Mouse (Mus musculus): ENCODE data around the gene Pla2g4a.

The Pla2g4a gene

DNA sequence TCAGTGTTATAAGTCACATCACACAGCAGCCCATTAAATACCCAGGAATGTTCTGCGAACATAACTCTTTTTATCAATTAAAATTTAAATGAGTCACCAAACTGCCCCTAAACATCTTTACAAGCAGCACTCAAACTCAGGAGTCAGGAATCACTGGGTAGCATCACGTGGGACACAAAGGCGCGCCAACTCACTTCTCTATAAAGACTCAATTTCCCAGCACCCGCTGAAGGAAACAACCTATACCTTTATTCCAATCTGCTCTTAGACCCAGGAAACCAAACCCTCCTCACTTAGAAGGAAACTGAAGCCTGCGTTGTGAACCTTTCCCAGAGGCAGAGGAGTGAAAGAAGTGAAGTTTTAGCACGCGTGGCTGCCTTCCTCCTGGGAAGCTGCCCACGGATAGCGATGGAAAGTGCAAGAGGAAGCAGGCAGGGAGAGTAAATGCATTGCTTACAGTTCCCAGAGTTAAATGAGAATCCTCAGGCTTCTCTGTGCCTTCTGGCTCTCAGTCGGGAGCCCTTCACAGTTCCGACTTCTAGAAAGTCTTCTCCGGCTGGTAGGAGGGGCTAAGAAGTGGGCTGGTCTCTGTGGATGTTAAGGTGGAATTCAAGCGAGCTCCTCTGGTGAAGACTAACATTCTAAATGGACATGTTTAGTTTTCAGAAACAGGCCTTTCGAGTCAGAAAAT, at the start of gene Pla2g4a:
Gene Pla2g4a (minus strand): TSS at position 557 of the 691 bp plus-strand sequence.
- peak; percentile 5 to 10 for DNase-seq

DNA sequence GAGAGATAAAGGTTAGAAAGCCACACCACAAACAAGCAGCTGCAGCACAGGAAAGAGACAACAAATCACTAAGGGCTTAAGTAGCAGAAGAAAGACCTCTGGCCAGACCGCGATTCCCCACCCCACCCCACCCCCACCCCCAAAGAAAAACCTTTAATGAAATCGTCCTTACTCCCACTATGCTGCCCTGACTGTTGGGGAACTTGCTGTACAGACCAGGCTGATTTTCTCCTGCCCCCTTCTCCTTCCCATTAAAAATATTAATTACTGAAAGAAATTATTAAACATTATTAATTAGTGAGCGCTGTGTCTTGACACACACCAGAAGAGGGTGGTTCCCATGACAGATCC, 49.5 kb upstream of the Pla2g4a start:
- DNase-seq, result no peak

DNA sequence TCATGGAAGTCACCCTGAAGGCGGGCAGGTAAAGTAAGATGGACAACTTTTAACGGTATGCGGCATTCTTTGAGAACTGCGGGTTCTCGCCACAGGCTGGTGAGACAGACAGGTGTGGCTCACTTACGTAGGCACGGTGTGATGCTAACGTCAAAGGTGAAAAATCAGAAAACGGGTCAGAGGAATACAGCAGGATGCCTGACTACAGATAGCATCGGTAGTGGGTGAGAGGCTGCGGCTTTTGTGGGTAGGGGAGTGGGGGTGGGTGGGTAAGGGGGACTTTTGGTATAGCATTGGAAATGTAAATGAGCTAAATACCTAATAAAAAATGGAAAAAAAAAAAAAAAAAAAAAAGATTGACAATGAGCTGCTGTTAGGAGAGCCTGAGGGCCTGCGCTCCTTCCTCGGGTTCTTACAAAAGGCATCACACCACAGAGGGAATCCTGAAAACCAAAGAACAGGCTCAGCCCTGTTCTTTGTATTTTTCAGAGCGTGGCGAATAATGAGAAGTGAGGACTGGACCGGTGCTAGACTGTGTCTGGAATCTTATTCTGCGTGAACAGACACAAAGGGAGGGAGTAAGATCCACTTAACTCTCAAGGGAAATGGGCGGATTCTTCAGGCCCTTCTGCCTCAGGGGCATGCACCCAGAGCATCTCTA, 49.0 kb upstream of the Pla2g4a start:
- DNase-seq, result no peak

DNA sequence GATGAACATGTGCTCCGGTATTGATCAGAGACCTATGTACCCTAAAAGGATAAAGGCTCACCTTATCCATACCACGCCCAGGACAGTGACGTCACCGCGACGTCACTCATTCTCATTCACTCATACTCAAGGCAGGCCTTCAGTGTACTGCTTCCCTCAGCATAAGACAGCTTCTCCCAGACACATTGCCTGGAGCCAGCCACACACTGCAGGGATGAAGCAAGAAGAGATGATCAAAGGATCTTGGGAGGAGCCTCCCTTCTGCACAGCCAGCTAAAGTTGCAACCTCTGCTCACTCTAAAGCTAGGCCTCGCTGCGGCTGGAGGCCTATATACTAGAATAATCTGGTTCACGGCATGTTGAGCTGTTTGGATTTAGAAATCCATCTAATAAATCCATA, 48.0 kb upstream of the Pla2g4a start:
- DNase-seq, result no peak

DNA sequence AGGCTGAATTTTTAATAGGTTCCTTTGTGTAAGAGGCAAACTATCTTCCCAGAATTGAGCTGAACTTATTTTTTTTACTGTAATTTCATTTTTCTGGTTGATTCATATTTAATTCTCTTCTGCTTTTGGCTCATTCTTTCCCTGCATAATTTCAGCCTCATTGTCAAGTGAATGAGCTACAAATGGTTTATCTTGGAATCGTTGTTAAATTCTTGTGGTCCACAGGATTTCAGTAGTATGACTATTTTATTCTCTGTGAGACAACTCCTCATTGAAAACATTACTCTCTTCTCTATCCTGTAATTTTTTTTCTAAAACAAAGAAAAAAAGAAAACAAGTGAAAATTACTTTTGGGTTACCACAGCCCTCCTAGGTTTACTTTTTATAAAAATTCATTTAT, 14.5 kb upstream of the Pla2g4a start:
- no peak for DNase-seq

DNA sequence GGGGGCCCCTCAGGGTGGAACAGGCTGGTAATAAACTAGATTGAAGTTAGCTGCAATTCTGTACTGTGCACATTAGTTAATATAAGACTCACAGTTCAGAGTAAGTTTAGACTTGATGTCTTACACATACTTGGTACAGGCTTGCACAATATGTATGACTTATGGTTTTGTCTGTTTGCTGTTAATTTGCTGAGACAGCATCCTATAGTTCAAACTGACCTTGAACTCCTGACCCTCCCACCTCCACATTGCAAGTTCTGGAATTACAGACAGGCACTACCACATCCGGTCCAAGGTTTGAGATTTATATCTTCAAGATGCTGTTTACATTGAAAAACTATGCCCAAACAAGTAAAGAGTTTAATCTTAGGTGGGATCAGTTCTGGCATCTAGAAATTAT, 4.7 kb upstream of the Pla2g4a start:
- DNase-seq, result no peak

DNA sequence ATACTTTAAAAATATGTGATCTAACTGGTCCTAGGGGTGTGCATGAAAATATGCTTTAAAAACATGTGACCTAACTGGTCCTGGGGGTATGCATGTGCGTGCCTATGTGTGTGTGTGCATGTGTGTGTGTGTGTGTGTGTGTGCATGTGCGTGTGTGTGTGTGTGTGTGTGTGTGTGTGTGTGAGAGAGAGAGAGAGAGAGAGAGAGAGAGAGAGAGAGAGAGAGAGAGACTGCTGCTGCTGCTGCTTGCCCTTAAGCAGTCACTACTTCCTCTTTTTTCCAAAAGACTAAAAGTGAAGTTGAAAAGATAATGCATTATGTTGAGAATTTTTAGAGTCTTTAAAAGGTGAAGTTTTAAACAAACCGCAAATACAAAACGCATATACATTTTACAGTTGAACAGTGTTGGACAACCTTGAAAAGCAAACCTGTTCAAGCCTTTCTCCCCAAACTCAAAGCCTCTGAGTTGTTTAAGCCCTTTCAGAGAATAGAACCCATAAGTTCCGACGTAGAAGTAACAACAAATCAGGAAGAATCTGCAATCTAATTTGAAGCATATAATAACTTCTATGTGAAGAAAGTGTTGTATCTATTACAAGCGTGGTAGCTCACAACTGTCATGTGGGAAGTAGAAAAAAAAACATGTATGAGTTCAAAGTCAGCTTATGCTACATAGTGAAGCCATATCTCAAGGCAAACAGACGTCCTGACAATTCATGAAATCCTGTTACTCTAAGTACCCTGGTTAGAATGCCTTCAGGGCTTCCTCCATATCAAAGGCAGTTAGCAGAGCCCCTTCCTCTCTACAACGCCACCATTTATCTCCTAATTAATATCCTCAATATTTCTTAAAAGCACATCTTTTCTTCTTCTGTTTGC, 574 bp upstream of the Pla2g4a start:
- DNase-seq, result no peak

DNA sequence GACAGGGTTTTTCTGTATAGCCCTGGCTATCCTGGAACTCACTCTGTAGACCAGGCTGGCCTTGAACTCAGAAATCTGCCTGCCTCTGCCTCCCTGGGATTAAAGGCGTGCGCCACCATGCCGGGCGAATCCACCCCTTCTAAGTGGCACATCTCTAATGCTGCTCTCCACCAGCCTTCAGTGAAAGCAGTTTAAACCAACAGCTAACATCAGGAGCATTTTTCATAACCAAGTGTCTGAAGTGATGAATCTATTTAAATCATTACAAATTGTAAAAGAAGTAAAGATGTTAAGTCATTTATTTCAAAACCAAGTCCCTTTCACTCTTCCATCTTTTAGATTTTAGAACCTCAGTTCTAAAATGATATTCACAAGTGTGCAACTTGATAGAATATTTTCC, 839 bp downstream of the Pla2g4a start:
- DNase-seq, result no peak

DNA sequence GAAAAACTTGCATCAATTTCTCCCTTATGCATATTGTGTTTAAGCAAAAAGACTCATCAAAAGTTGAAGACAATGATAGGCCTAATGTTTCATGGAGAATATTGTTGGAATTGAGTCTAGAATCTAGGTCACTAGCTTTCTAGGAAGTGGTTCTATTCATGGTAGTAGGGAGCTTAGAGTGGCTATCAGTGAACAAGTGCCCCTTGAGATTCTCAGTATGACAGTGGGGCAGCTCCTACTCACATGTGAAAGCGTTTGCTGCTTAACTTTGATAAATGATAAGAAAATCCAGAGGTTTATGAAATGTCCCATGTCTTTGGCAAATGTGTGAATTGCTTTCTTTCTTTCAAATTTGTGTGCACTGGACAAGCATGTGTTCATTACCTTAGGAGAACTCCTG, 2.0 kb downstream of the Pla2g4a start:
- DNase-seq, result no peak

DNA sequence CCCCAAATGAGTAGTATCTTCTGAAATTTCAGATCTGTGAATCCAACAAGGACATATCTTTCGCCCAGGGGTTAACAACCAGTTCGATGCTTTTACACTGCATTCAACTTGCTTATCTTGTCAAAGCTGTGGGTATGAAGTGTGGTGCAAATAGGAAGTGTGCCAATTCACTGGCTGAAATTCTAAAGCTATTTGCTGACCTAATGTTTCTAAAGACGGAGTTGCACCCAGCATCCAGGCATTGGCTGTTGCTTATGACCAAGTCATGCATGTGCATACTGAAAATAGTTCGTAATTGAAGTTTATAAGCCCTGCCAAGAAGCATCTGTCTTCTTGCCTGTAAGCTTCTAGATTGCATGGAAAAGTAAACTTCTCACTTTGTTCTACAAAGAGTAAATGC, 5.6 kb downstream of the Pla2g4a start:
- DNase-seq, result peak in 1 of 2 experiments; percentile 1

DNA sequence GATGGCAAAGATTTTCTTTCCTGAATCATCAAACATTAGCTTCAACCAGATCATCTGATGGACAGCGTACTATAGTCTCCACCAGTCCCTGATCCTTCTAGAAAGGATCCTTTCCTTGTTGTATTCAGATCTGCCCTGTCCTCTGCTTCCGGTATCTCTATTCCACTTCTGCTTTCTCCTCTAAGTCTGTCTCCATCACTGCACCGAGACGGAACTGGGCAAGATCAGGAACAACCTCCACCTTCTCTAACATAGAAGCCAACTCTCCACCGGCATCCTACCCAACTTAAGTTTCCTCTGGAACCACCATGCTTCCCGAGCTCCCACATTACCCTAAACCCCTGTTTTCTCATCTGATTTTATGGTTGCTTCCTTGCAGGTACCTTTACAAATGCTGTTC, 7.1 kb downstream of the Pla2g4a start:
- DNase-seq, result no peak

DNA sequence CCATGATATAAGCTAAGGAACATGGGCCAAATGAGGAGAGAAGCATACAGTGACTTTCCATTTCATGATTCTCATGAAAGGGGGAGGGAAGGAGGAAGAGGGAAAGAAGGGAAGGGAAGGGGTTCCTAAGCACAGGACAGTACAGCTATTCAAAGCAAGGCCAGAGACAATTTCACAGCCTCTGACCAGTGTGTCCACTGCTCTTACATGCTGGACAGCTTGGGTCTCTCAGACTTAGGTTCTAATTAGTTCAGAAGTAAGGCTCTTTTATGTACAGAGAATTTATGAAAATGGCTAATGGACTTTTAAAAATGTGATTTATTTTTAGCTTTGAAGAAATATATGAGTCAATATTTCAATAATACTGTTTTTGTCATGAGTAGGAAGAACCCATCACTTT, 9.0 kb downstream of the Pla2g4a start:
- no peak for DNase-seq

DNA sequence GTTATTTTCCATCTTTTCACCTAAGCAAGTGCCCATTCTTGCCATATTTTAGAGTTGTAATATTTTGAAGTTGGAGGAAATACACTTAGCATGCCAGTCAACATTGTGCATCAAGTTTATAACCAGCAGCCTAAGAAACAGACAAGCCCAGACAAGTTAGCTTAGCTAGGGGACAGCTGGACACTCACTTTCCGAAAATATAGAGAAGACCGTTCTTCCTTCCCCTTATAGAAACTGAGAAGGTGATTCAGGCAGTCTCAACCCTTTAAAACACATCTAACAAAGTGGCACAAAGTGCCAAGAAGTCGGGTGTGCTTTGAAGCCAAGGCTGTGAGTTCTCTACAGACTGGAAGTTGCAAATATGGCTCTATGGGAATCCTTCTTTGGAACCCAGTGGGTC, 10.4 kb downstream of the Pla2g4a start:
- no peak for DNase-seq

DNA sequence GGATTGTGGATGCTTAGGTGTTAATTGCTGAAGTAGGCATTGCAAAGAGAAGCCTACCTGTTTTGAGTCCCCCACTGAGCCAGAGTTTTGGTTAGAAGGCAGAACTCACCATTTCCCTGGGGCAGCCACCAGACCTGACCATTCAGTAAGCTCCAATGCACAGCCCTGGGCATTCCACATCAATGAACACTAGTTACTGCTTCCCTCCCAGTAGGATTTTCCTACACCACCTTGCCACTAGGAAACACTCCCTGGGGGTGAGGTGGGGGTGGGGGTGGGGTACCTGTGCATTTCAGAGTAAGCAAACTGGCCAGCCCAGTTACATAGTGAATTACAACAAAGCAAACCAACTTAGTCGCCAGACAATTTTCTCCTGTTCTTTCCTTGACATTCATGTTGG, 10.8 kb downstream of the Pla2g4a start:
- no peak for DNase-seq

DNA sequence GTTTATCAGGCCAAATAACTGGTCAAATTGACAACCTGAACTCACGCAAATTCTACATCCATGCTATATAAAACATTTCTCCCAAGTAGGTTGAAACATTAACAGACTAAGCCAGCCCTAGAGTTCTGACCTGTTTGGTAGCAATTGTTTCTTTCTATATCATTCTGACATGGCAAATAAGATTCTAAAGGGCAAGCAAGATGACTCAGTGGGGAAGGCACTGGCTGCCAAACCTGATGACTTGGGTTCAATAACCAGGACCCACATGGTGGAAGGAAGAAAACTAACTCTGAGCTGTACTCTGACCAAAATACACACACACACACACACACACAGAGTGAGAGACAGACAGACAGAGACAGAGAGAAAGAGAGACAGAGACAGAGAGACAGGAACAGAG, 11.8 kb downstream of the Pla2g4a start:
- no peak for DNase-seq

DNA sequence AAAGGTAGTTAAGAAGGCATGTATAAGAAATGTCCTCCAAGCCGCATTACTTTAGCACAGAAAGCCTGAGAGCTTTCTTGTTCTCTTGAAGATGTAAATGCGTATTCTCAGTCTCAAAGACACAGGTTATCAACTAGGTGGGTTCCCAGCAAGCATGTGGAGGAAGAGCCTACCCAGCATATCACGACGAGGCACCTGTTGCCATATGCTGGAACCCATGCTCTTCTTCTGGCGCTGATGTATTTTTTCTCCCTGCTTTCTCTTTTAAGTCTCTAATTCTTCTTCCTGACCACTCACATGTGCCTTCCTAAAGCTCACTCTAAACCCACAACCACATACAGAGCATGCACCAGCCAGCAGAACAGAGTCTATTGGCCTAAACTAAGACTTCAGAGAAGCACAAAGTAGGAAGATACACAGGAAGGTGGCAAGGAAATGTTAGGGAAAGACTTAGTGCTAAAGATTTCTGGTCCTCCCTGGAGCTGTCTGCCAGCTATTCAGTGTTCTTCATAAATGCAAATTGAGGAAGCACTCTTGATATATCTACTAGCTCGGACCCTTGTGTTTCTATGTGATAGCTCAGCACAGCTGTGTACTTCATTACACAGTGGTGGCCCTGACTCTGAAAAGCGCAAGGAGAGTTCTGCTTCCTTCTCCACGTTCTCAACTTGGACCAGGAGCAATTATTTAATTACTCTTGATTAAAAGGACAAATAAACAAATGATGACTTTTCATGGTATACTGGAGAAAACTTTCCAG, 12.8 kb downstream of the Pla2g4a start:
- no peak for DNase-seq

DNA sequence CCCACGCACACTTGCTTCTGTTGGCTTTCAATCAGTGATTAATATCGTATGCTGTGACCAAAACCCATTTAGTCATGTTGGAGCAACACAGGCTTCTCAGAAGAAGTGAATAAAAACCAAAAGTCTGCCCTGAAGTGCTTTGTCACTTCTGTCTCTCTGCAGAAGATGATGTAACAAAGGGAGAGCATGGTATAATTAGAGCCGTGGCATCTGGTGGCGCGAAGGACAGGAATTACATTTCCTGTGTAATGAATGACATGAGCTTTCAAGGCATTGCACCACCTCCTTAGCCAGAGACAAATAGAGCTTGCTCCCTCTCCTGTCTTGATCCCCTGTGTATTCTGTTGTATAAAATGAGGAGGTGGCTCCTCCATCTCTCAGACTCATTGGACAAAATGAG, 14.1 kb downstream of the Pla2g4a start:
- DNase-seq, result no peak

DNA sequence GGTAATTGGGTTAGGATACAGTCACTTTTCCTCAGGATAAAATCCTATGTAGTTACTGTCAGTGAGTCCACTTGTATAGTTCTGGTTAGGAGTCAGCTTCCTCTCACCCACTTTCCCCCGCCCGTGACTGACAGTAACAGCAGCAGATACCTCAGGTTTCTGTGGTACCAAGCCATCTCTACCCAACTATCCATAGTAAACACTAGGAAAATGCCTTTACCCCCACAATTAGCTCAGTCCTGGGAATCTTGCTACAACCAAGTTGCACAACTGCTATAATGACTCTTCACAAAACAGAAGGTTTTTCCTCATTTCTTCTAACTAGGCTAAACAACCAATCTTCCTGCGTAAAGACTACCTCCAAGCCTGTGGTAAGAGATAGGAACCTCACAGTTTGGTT, 14.7 kb downstream of the Pla2g4a start:
- no peak for DNase-seq

DNA sequence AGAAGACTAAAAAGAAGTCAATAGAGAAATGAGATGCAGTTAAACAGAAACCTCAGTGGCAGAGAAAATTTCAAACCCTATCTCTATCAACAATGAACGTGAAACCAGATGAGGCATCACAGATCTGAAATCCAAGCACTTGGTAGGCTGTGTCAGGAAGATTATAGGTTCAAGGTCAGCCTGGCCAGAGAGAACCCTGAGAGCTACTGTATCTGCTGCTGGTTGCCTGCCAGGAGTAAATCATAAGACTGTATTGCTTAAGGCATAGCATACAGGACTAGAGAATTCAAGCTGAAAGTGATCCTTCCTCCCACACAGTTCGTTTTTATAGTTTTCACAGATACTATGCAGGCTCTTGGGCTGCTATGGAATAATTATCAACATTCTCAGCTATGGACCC, 17.5 kb downstream of the Pla2g4a start:
- DNase-seq, result no peak

DNA sequence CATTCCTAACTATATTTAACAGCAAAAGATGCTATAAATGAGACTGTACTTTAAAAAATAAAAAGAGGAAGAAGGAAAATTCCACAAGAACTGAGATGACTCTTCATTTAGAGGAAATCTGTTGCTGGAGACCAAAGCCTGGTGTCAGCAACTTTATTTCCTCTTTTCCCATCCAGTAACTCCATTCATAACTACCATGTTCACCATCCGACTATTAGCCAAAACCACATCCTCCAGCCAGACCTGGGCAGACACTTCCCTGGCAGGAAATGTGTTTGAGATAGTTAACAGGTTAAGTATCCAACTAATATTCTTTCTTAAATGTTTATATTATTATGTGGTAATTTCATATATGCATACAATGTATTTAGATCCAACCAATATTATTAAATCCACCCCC, 20.8 kb downstream of the Pla2g4a start:
- DNase-seq, result no peak

DNA sequence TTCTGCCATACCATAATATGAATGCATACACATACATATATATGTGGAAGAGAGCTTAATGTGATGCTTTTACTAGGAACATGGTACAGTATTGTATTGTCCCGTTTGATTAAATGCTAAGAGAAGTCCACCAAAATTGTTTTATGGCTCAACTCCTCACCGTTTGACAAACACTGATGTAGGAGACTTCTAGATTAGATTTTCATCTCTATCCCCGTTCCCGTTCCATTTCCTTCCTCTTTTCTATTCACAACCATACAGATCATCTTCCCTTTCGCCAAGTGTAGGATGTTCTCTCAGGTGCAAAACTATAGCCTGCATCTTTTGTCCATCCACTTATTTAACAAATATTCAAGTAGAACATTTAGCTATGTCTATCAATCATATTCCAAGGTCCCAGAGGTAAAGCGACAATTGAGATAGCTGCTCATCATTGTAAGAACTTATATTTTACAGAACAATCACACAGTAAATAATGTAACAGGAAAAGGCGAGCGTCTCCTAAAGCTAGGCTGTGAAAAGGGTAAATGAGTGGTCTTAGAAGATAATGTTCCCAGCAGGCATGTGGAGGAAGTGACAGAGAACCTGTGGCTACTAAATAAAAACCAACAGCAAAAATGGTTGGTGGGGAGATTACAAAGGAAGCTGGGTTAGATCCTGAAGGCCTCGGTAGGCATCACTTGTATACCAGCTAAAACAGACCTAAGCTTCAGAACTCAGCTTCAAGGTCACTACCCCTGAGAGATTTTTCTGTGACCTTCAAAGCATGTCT, 21.6 kb downstream of the Pla2g4a start:
- DNase-seq, result no peak

DNA sequence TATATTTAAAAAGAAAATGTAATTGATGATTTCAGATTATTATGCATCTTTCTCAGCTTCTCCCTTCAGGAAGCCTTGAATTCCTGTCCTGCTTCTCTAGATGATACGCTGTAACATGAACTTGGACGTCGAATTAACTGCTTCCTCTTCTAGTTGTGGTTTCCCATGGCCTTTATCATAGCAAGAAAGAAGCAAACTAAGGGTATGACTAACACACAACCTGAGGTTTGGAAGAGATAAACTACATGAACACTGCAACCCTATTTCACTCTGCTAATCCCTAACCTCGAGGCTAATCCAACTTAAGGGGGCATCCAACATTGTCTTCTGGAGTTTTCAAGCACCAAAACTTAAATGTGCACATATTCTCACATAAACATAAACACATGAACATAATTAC, 23.3 kb downstream of the Pla2g4a start:
- no peak for DNase-seq
